Mouse (Mus musculus) kidney, adult 2 months (tissue): ENCODE measurements around the gene Cradd.

Source experiments
- CTCF ChIP-seq: fragments of 200-500 bp; conservative IDR thresholded peaks from 2 replicates; pipeline ENCODE4 v1.5.1; 2011; ENCODE audit warnings: low read depth, mild to moderate bottlenecking, control low read depth, low read length, moderate library complexity, mixed read lengths; ENCODE audit not compliant: insufficient read depth, insufficient read length
- POLR2A ChIP-seq: fragments of 200-500 bp; IDR thresholded peaks from one replicate; pipeline ENCODE4 v1.6.1; 2011; ENCODE audit warnings: low read depth, low read length, control low read depth

DNA sequence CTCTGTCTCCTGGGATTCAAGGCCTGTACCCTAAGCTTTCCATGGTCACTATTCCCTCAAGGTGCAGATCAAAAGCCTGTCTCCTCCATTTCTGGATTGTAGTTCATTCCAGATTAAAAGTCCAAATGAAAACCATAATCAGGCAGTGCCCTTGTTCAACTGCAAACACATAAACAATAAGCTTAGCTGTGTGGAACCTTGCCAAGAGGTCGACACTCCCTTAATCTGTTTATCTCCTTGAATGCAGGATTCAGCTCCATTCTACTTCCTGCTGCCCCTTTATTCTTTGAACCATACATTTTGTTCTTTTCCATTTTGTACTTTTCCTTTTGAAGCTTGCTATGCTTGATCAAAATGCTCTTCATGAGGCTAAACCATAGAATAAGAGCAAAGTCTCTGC, 174.3 kb downstream of the Cradd start:
- no peak for TF ChIP-seq CTCF
- TF ChIP-seq POLR2A, result no peak
